Mouse (Mus musculus): Measurements from ENCODE around the gene Kdm4a.

GRCm38 (mm10) chr4:118206918-118207640 is 27.2 kb upstream of the Kdm4a start:
- TF ChIP-seq POLR2A (IDR thresholded peaks at IDR 0.05; ENCODE audit: low read depth, low read length) (no peak), CTCF (IDR thresholded peaks at IDR 0.05; ENCODE audit: borderline replicate concordance, insufficient read depth, low read length) (no peak)
